Mouse (Mus musculus) hindbrain, embryonic 15.5 days (tissue): ENCODE measurements around the gene Dnah12. TPM values are rescaled to one million over a fixed set of nuclear protein-coding genes. Genes with fewer than 3 reads are reported as not detected.
"Not testable (repeated sequence)": the region's sequence is repeated elsewhere in the genome, so short reads cannot be mapped to it uniquely, and the experiment has no call there.

Experiments used
- ATAC-seq: fragments of 200-750 bp; cut with Nextera tagmentation; 2 replicates; pipeline ENCODE4 v1.8.0; 2017; ENCODE audit warnings: low read depth, moderate number of reproducible peaks, moderate TSS enrichment; ENCODE audit not compliant: low FRiP score
- H3K27ac ChIP-seq: fragments of 300-500 bp; sonication (generic); replicated peaks from 2 replicates; pipeline ENCODE4 v1.5.1; 2015; ENCODE audit warnings: mild to moderate bottlenecking, inconsistent platforms
- H3K27me3 ChIP-seq: fragments of 300-500 bp; sonication (generic); 2 replicates; pipeline ENCODE4 v1.6.1; 2015; ENCODE audit warnings: control low read depth, inconsistent platforms
- H3K36me3 ChIP-seq: fragments of 300-500 bp; sonication (generic); 2 replicates; pipeline ENCODE4 v1.6.1; 2015; ENCODE audit warnings: control low read depth, inconsistent platforms
- H3K4me1 ChIP-seq: fragments of 300-500 bp; sonication (generic); replicated peaks from 2 replicates; pipeline ENCODE4 v1.6.1; 2015; ENCODE audit warnings: control low read depth, inconsistent platforms
- H3K4me2 ChIP-seq: fragments of 300-500 bp; sonication (generic); 2 replicates; pipeline ENCODE4 v1.6.1; 2015; ENCODE audit warnings: moderate library complexity, mild to moderate bottlenecking, inconsistent platforms
- H3K4me3 ChIP-seq: fragments of 300-500 bp; sonication (generic); 2 replicates; pipeline ENCODE4 v1.5.1; 2015; ENCODE audit warnings: mild to moderate bottlenecking, inconsistent platforms
- H3K9ac ChIP-seq: fragments of 300-500 bp; sonication (generic); 2 replicates; pipeline ENCODE4 v1.6.1; 2015; ENCODE audit warnings: inconsistent platforms
- H3K9me3 ChIP-seq: fragments of 300-500 bp; sonication (generic); 2 replicates; pipeline ENCODE4 v1.6.1; 2016; ENCODE audit warnings: control low read depth, inconsistent platforms
- WGBS: fragments of 180-500 bp; shearing (Covaris S2); methylation state at CpG from one replicate; pipeline ENCODE4 v1.1.7; 2015; 5-methylcytosine and 5-hydroxymethylcytosine counted together
- polyA plus RNA-seq: library from polyadenylated mRNA; unstranded; fragments of >200 nt; fragmentation: Nextera tagmentation; extraction: Ambion mirVana; gene quantifications from 2 replicates; pipeline ENCODE4 v1.2.1, GENCODE M21; 2015

Dnah12 gene
- polyA plus RNA-seq, 1 experiment from 2014 or later, result 0.09 TPM

- peak; percentile 96 for ATAC-seq
- Histone ChIP-seq H3K27ac (peak within 1 kb of the TSS; percentile 93), H3K27me3 (no peaks in the 10 kb centered on the region), H3K36me3 (peaks cover 13% of the 10 kb centered on the region), H3K9me3 (no peaks in the 10 kb centered on the region), H3K9ac (peak within 1 kb of the TSS; percentile 70), H3K4me2 (peak within 1 kb of the TSS; percentile 95), H3K4me1 (peaks cover 31% of the 10 kb centered on the region), H3K4me3 (peak within 1 kb of the TSS; percentile 98)
- WGBS, result under 1% methylated on average over 64 of the region's 70 CpGs
Observed at GRCm38 (mm10) chr14:26669292-26670073, 23.6 kb upstream of the Dnah12 start, which contains the start of gene Pde12. Gene Pde12, minus strand, starts transcription at chr14:26669883.

- Histone ChIP-seq H3K27me3 (no peaks in the 10 kb centered on the region), H3K4me3 (no peak overlapping the region), H3K4me2 (peak overlapping the region; percentile 95; the same call in 1 of the 2 replicates), H3K9ac (no peak overlapping the region), H3K27ac (no peak overlapping the region), H3K36me3 (peaks cover under 1% of the 10 kb centered on the region; the same call in 1 of the 2 replicates), H3K9me3 (no peaks in the 10 kb centered on the region), H3K4me1 (peaks cover 31% of the 10 kb centered on the region)
- ATAC-seq, result no peak
Observed at GRCm38 (mm10) chr14:26670964-26671363, 22.1 kb upstream of the Dnah12 start.

GRCm38 (mm10) chr14:26671870-26672615, 21.0 kb upstream of the Dnah12 start:
- ATAC-seq, H3K9ac ChIP-seq, H3K4me2 ChIP-seq, H3K27ac ChIP-seq, H3K9me3 ChIP-seq, H3K4me3 ChIP-seq, H3K27me3 ChIP-seq, H3K36me3 ChIP-seq: not testable (repeated sequence)
- 73% methylated on average over 17 of the region's 17 CpGs for WGBS
- peaks cover 23% of the 10 kb centered on the region for H3K4me1 ChIP-seq

GRCm38 (mm10) chr14:26674476-26675169, 18.5 kb upstream of the Dnah12 start:
- ATAC-seq, H3K4me1 ChIP-seq, H3K27me3 ChIP-seq, H3K4me3 ChIP-seq, H3K36me3 ChIP-seq, H3K9ac ChIP-seq, H3K9me3 ChIP-seq, H3K4me2 ChIP-seq, H3K27ac ChIP-seq: not testable (repeated sequence)
- WGBS, result 95% methylated on average over 2 of the region's 2 CpGs

GRCm38 (mm10) chr14:26675371-26675770, 17.7 kb upstream of the Dnah12 start:
- Histone ChIP-seq H3K27me3 (no peaks in the 10 kb centered on the region), H3K27ac (no peak overlapping the region), H3K4me1 (peaks cover 5% of the 10 kb centered on the region), H3K9ac (no peak overlapping the region), H3K4me2 (no peak overlapping the region), H3K4me3 (no peak overlapping the region), H3K9me3 (no peaks in the 10 kb centered on the region), H3K36me3 (no peaks in the 10 kb centered on the region)
- no peak for ATAC-seq
- 14% methylated on average over 12 of the region's 12 CpGs for WGBS

- Histone ChIP-seq H3K4me1 (peaks cover under 1% of the 10 kb centered on the region; the same call in 1 of the 2 replicates), H3K27ac (no peak overlapping the region), H3K4me2 (no peak overlapping the region), H3K36me3 (no peaks in the 10 kb centered on the region), H3K9me3 (no peaks in the 10 kb centered on the region), H3K4me3 (no peak overlapping the region), H3K27me3 (no peaks in the 10 kb centered on the region), H3K9ac (no peak overlapping the region)
- WGBS, result 84% methylated on average over 5 of the region's 5 CpGs
- no peak for ATAC-seq
Observed at GRCm38 (mm10) chr14:26675791-26676190, 17.3 kb upstream of the Dnah12 start.

GRCm38 (mm10) chr14:26690727-26691126, 2.3 kb upstream of the Dnah12 start:
- 68% methylated on average over 2 of the region's 2 CpGs for WGBS
- Histone ChIP-seq H3K4me2 (no peak overlapping the region), H3K36me3 (no peaks in the 10 kb centered on the region), H3K9me3 (no peaks in the 10 kb centered on the region), H3K27me3 (no peaks in the 10 kb centered on the region), H3K4me1 (no peaks in the 10 kb centered on the region), H3K4me3 (no peak overlapping the region), H3K9ac (no peak overlapping the region), H3K27ac (no peak overlapping the region)
- ATAC-seq, result no peak

GRCm38 (mm10) chr14:26691363-26691762, 1.7 kb upstream of the Dnah12 start:
- no peak overlapping the region for H3K4me2 ChIP-seq
- no peaks in the 10 kb centered on the region for H3K4me1 ChIP-seq
- no peak overlapping the region for H3K4me3 ChIP-seq
- no peaks in the 10 kb centered on the region for H3K9me3 ChIP-seq
- H3K27me3 ChIP-seq, result no peaks in the 10 kb centered on the region
- ATAC-seq, result no peak
- no peak overlapping the region for H3K9ac ChIP-seq
- no peak overlapping the region for H3K27ac ChIP-seq
- 49% methylated on average over 2 of the region's 2 CpGs for WGBS
- no peaks in the 10 kb centered on the region for H3K36me3 ChIP-seq

- Histone ChIP-seq H3K27ac (no peak overlapping the region), H3K4me2 (no peak overlapping the region), H3K27me3 (no peaks in the 10 kb centered on the region), H3K9me3 (no peaks in the 10 kb centered on the region), H3K4me1 (no peaks in the 10 kb centered on the region), H3K36me3 (no peaks in the 10 kb centered on the region), H3K9ac (no peak overlapping the region), H3K4me3 (no peak overlapping the region)
- ATAC-seq, result no peak
Observed at GRCm38 (mm10) chr14:26697912-26698311, 4.8 kb downstream of the Dnah12 start.

GRCm38 (mm10) chr14:26705246-26705645, 12.2 kb downstream of the Dnah12 start:
- 88% methylated on average over 5 of the region's 5 CpGs for WGBS

GRCm38 (mm10) chr14:26719696-26720095, 26.6 kb downstream of the Dnah12 start:
- H3K9ac ChIP-seq, ATAC-seq, H3K9me3 ChIP-seq, H3K4me2 ChIP-seq, H3K36me3 ChIP-seq, H3K4me3 ChIP-seq, H3K27me3 ChIP-seq, H3K4me1 ChIP-seq, H3K27ac ChIP-seq: not testable (repeated sequence)
- WGBS, result 65% methylated on average over 2 of the region's 2 CpGs

More at GRCm38 (mm10) chr14:26705246-26705645, 12.2 kb downstream of the Dnah12 start:
- H3K4me1 ChIP-seq, H3K9me3 ChIP-seq, H3K4me2 ChIP-seq, H3K27ac ChIP-seq, H3K27me3 ChIP-seq, H3K36me3 ChIP-seq, H3K9ac ChIP-seq, H3K4me3 ChIP-seq, ATAC-seq: not testable (repeated sequence)

GRCm38 (mm10) chr14:26724898-26725297, 31.8 kb downstream of the Dnah12 start:
- no peak overlapping the region for H3K27ac ChIP-seq
- 94% methylated on average over 3 of the region's 3 CpGs for whole genome bisulfite sequencing
- no peaks in the 10 kb centered on the region for H3K27me3 ChIP-seq
- H3K9ac ChIP-seq, result no peak overlapping the region
- no peaks in the 10 kb centered on the region for H3K4me1 ChIP-seq
- H3K4me2 ChIP-seq, result no peak overlapping the region
- H3K36me3 ChIP-seq, result no peaks in the 10 kb centered on the region
- no peak for ATAC-seq
- no peak overlapping the region for H3K4me3 ChIP-seq
- H3K9me3 ChIP-seq, result no peaks in the 10 kb centered on the region; the same call in 1 of the 2 replicates
